Mouse (Mus musculus) neural tube, embryonic 15.5 days (tissue): ENCODE results near the gene Tpr. TPM values are rescaled to one million over a fixed set of nuclear protein-coding genes. Genes with fewer than 3 reads are reported as not detected.

Source experiments
- polyA plus RNA-seq: library from polyadenylated mRNA; unstranded; fragments of >200 nt; fragmentation: Nextera tagmentation; extraction: Ambion mirVana; gene quantifications from 2 replicates; pipeline ENCODE4 v1.2.1, GENCODE M21; 2015

Gene Tpr
- polyA plus RNA-seq, 1 experiment from 2014 or later, result 125 TPM

Other genes with a start within 250 kb of the Tpr start
- gene Pdc, start 73.4 kb upstream of the Tpr start, polyA plus RNA-seq, result not detected in 2 replicates
- gene Odr4, start 242 bp downstream of the Tpr start, polyA plus RNA-seq, result 37.4 and 42.3 TPM in 2 replicates
- 0.92 and 0.95 TPM in 2 replicates for gene Prg4, start 73.3 kb downstream of the Tpr start, polyA plus RNA-seq